Mouse (Mus musculus): ENCODE measurements at regions not wholly inside any gene's neighbourhood (a gene's known extent, or its start where the extent isn't known, plus 50 kb on each side); places are given as distances from the start of the nearest gene placed in this dataset.

GRCm38 (mm10) chr8:87155819-87156425 is 270.9 kb upstream of the N4bp1 start:
- TF ChIP-seq CTCF (IDR thresholded peaks at IDR 0.05; ENCODE audit: borderline replicate concordance, insufficient read depth, low read length): no peak
- no peak for TF ChIP-seq POLR2A (IDR thresholded peaks at IDR 0.05; ENCODE audit: low read depth, low read length)

All from embryonic fibroblast, embryonic 13.5 days (primary cell).